Mouse (Mus musculus): ENCODE results near the gene Ccdc162. TPM values are rescaled to one million over a fixed set of nuclear protein-coding genes. Genes with fewer than 3 reads are reported as not detected.

Gene Ccdc162
- polyA plus RNA-seq, 1 experiment from 2014 or later: 1.3 TPM

DNA sequence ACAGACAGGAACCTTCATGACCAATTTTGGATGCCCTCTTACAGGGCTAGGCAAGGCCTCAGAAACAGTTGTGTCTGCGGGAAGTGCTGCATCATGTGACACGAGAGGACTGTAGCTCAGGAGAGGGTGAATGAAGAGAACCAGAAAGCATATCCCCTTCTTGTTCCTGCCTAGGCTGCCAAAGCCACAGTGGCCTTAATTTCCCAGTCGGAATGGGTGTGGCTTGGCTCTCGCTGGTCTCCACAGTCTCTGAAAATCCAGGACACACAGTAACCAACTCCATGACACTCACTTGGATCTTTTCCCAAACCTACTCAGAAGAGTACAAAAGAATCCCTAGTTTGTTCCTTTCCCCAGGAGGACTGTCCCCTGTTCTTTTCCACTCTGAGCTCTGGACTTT lies 215.5 kb downstream of the Ccdc162 start:
- 0 out of 2 replicates have a peak, but pooled peaks have one; percentile 30 for ATAC-seq (ENCODE audit: low FRiP score)
- Histone ChIP-seq H3K27me3 (replicated peaks) (no peaks in the 10 kb centered on the region), H3K9me3 (replicated peaks) (no peaks in the 10 kb centered on the region), H3K27ac (replicated peaks) (0 out of 2 replicates have a peak overlapping the region, but pooled peaks have one; percentile 1), H3K9ac (replicated peaks) (no peak overlapping the region), H3K4me2 (no peak overlapping the region), H3K4me1 (no peaks in the 10 kb centered on the region), H3K36me3 (no peaks in the 10 kb centered on the region), H3K4me3 (replicated peaks) (no peak overlapping the region)
- 62% methylated on average over 4 of the region's 4 CpGs for WGBS

- peaks cover 9% of the 10 kb centered on the region for H3K36me3 ChIP-seq
- peaks cover 25% of the 10 kb centered on the region for H3K4me1 ChIP-seq
- ATAC-seq (ENCODE audit: low FRiP score): no peak
- no peaks in the 10 kb centered on the region for H3K27me3 ChIP-seq (replicated peaks)
- peak overlapping the region; percentile 72 for H3K4me3 ChIP-seq (replicated peaks)
- no peaks in the 10 kb centered on the region for H3K9me3 ChIP-seq (replicated peaks)
- H3K9ac ChIP-seq (replicated peaks): no peak overlapping the region
- no peak overlapping the region for H3K27ac ChIP-seq (replicated peaks)
- 52% methylated on average over 4 of the region's 4 CpGs for WGBS
- H3K4me2 ChIP-seq: peak overlapping the region; percentile 92
Observed at GRCm38 (mm10) chr10:41491111-41491510, 225.3 kb downstream of the Ccdc162 start.

DNA sequence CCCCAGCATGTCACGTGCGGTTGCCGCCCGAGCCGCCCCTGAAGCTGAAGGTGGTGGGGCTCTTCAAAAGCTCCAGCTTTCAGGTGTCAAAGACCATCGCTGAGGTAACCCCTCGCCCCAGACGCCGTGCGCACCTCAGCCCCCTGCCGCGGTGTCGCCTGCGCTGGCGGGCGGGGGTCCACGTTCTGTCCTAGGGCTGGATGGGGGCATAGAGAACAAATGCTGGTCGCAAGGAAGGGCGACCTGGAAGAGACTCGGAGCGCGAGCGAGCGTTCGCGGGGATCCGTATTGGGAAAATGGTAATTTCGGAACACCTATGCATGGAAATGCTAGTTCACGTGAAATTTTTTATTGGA lies 225.9 kb downstream of the Ccdc162 start:
- no peaks in the 10 kb centered on the region for H3K9me3 ChIP-seq (replicated peaks)
- H3K9ac ChIP-seq (replicated peaks): peak overlapping the region; percentile 54
- ATAC-seq (ENCODE audit: low FRiP score): no peak; the same call in 1 of the 2 replicates
- peak overlapping the region; percentile 43; the same call in 1 of the 2 replicates for H3K27ac ChIP-seq (replicated peaks)
- H3K4me3 ChIP-seq (replicated peaks): peak overlapping the region; percentile 72
- H3K4me2 ChIP-seq: peak overlapping the region; percentile 92
- H3K36me3 ChIP-seq: peaks cover 15% of the 10 kb centered on the region
- H3K27me3 ChIP-seq (replicated peaks): no peaks in the 10 kb centered on the region
- H3K4me1 ChIP-seq: peaks cover 25% of the 10 kb centered on the region
- under 1% methylated on average over 29 of the region's 29 CpGs for WGBS

DNA sequence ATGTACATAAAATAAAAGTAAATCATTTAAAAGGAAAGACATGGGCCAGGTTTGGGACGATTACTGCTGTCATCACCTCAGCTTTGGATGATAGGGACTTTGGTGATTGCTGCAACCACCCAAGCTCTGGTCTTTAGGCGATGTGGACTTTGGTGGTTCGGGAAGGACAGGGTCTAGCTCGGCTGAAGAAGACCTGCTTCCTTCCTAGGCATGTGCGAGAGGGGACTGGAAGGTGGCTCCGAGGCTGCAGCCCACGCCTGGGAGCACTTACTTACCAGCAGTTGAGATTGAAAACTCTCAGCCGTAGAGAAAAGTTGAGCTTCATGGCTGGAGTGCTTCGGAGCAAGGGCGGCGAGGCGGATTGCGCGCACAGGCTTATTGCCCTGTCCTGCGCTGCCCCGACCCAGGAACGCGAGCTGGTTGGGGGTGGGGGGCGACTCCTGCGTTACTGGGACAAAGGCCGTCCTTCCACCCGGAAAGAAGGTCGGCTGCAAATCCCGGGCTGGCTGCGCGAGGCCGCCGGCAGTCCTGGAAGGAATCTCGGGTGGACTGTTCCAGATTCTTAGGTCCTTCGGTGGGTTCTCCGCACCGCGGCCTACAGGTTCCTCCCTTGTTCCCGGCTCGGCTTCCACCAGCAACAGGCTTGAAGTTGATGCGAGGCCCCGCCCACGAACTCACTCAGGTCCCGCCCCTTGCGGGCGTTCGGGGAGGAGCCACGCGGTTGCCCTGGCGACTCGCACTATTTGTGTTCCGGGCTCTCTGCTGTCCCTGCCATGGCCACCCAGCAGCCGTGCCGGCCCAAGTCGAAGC lies 226.5 kb downstream of the Ccdc162 start, which contains the start of the genes Smpd2 and Ppil6:
Gene Smpd2, minus strand, starts transcription at position 662 of the 810 bp plus-strand sequence.
Gene Ppil6, plus strand, starts transcription at position 732 of the 810 bp plus-strand sequence.
- peak within 1 kb of the TSS; percentile 59 for H3K9ac ChIP-seq (replicated peaks)
- H3K27me3 ChIP-seq (replicated peaks): no peaks in the 10 kb centered on the region
- H3K4me2 ChIP-seq: peak within 1 kb of the TSS; percentile 92
- peaks cover 21% of the 10 kb centered on the region for H3K36me3 ChIP-seq
- under 1% methylated on average over 50 of the region's 50 CpGs for WGBS
- H3K4me1 ChIP-seq: peaks cover 25% of the 10 kb centered on the region
- H3K27ac ChIP-seq (replicated peaks): peak within 1 kb of the TSS; percentile 71
- H3K4me3 ChIP-seq (replicated peaks): peak within 1 kb of the TSS; percentile 72
- no peaks in the 10 kb centered on the region for H3K9me3 ChIP-seq (replicated peaks)
- peak; percentile 96 for ATAC-seq (ENCODE audit: low FRiP score)

DNA sequence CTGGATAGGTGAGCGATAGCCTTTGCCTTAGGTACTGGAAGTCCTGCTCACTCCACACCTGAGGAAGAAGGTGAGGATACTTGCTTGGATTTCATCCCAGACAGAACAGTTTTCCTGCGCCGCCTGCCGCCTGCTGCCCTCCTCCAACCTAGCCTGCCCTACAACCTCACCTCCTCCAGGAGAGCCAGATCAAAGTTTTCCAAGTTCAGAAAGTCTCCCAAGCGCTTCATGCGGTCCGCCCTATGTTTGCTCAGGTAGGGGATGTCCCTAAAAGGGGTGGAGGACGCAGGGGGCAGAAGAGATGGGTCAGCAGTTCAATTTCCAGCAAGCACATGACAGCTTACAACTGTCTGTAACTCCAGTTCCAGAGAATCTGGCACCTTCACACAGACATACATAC lies 227.1 kb downstream of the Ccdc162 start:
- Histone ChIP-seq H3K27me3 (replicated peaks) (no peaks in the 10 kb centered on the region), H3K4me1 (peaks cover 25% of the 10 kb centered on the region), H3K36me3 (peaks cover 25% of the 10 kb centered on the region), H3K4me2 (peak overlapping the region; percentile 92), H3K4me3 (replicated peaks) (peak overlapping the region; percentile 72), H3K9me3 (replicated peaks) (no peaks in the 10 kb centered on the region), H3K9ac (replicated peaks) (peak overlapping the region; percentile 59), H3K27ac (replicated peaks) (no peak overlapping the region)
- WGBS: 33% methylated on average over 8 of the region's 8 CpGs
- ATAC-seq (ENCODE audit: low FRiP score): no peak

DNA sequence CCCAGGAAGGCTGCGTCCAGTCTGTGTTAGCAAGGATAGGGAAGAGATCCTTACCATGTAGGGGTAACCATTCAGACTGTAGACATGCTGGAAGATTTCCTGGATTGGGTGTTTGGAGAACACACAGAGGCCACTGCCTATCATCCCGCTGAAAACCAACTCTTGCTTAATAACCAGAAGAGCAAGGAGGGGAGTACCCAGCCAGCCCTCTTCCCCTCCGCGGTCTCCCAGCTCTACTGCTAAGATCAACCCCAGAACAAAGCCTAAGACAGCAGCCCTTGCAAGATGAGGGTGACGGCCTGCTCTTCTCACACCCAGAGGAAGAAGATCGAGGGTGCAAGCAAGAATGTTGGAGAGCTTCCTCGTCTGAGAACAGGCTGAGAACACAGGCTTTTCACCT lies 227.6 kb downstream of the Ccdc162 start:
- no peak overlapping the region for H3K27ac ChIP-seq (replicated peaks)
- H3K4me2 ChIP-seq: peak overlapping the region; percentile 92
- no peak for ATAC-seq (ENCODE audit: low FRiP score)
- H3K4me1 ChIP-seq: peaks cover 25% of the 10 kb centered on the region
- peak overlapping the region; percentile 72 for H3K4me3 ChIP-seq (replicated peaks)
- H3K9me3 ChIP-seq (replicated peaks): no peaks in the 10 kb centered on the region
- 48% methylated on average over 7 of the region's 7 CpGs for WGBS
- H3K36me3 ChIP-seq: peaks cover 25% of the 10 kb centered on the region
- H3K27me3 ChIP-seq (replicated peaks): no peaks in the 10 kb centered on the region
- H3K9ac ChIP-seq (replicated peaks): peak overlapping the region; percentile 59; the same call in 1 of the 2 replicates

Small RNAs within 50 kb of the gene (microRNA-seq; reads per million reads assigned to microRNA genes)
- not detected for gene Mir3473b

Other genes starting within 250 kb of the Ccdc162 start
- 22.7 and 29.6 TPM in 2 replicates for gene Mical1, start 240.3 kb downstream of the Ccdc162 start, polyA plus RNA-seq (2015; fragmentation: Nextera tagmentation; extraction: Ambion mirVana)
- gene Smpd2, start 226.3 kb downstream of the Ccdc162 start, polyA plus RNA-seq (2015; fragmentation: Nextera tagmentation; extraction: Ambion mirVana): 37.6 and 42.4 TPM in 2 replicates
- 4.2 and 4.6 TPM in 2 replicates for gene Ppil6, start 226.2 kb downstream of the Ccdc162 start, polyA plus RNA-seq (2015; fragmentation: Nextera tagmentation; extraction: Ambion mirVana)
- 49.9 and 78.2 TPM in 2 replicates for gene Cd164, start 197.2 kb downstream of the Ccdc162 start, polyA plus RNA-seq (2015; fragmentation: Nextera tagmentation; extraction: Ambion mirVana)
- 15.7 and 19.4 TPM in 2 replicates for gene Cep57l1, start 93.2 kb upstream of the Ccdc162 start, polyA plus RNA-seq (2015; fragmentation: Nextera tagmentation; extraction: Ambion mirVana)
- gene Sesn1, start 93.3 kb upstream of the Ccdc162 start, polyA plus RNA-seq (2015; fragmentation: Nextera tagmentation; extraction: Ambion mirVana): 33.4 and 38.3 TPM in 2 replicates

Measured in neural tube, embryonic 15.5 days (tissue).